Mouse (Mus musculus): ENCODE results near the gene Ccdc85c. TPM values are rescaled to one million over a fixed set of nuclear protein-coding genes. Genes with fewer than 3 reads are reported as not detected.

The Ccdc85c gene
- polyA plus RNA-seq, 1 experiment from 2014 or later: 4.2 TPM

DNA sequence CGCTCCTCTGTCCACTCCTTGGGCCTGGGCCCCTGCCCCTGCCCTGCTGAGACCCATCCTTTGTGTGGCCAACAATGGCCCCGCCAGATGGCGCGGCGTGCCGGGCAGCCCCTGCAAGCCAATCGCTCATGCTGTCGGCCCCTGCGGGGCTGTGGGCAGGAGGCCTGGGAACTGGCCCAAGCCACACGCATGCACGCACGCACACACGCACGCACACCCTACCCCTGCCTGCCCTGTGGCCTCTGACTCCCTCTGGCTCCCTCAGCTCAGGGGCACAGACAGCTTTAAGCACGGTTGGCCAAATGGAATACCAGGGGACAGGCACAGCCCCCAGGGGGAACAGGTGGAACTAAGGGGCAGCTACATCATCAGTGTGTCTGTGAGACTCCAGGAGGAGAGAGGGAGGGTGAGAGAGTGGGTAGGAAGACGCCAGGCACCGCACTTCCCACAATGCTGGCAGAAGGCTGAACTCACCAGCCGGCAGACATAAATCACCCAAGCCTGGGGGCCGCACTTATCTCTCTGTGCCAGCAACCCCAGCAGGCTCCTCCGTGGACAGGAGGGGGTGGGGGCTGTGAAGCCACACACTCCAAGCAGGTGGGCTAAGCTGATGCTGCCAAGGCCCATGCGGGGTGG lies 34.2 kb downstream of the Ccdc85c start:
- no peaks in the 10 kb centered on the region for H3K9me3 ChIP-seq (replicated peaks; ENCODE audit: control insufficient read depth, low read length)
- H3K4me3 ChIP-seq (ENCODE audit: low read length): no peak overlapping the region
- 58% methylated on average over 21 of the region's 21 CpGs for WGBS
- H3K27ac ChIP-seq (ENCODE audit: low read length): 0 out of 2 replicates have a peak overlapping the region, but pooled peaks have one; percentile 8
- H3K9ac ChIP-seq (ENCODE audit: low read length): peak overlapping the region; percentile 13
- H3K36me3 ChIP-seq (ENCODE audit: control insufficient read depth, insufficient read depth): no peaks in the 10 kb centered on the region
- no peaks in the 10 kb centered on the region for H3K27me3 ChIP-seq (ENCODE audit: control insufficient read depth, insufficient read depth, low read length)
- no peak for ATAC-seq (replicated peaks; ENCODE audit: extremely low read depth, insufficient read depth, low FRiP score)
- H3K4me1 ChIP-seq (ENCODE audit: control insufficient read depth, insufficient read depth, low read length): peaks cover 87% of the 10 kb centered on the region
- H3K4me2 ChIP-seq (ENCODE audit: low read depth, low read length): no peak overlapping the region

DNA sequence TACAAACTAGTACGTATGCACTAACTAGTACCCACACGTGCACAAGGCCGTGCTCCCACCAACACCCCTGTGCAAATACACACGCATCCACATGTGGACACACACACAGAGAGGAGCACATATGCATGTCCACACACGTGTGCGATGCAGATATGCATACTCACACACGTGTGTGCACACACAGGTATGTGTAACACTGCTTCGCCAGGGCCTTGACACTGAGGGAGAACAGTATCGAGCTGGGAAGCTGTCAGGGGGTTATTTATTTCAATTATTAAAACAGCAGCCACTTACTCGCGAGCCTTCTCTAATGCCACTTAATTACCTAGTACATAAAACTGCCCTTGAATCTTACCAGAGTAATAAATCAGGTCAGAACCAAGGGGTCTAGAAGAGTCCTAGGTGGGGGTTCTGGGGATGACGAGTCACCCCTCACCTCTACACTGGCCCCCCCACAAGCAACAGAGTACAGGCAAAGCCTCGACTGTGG lies 34.8 kb downstream of the Ccdc85c start:
- no peak for ATAC-seq (replicated peaks; ENCODE audit: extremely low read depth, insufficient read depth, low FRiP score)
- Histone ChIP-seq H3K9me3 (replicated peaks; ENCODE audit: control insufficient read depth, low read length) (no peaks in the 10 kb centered on the region), H3K4me1 (ENCODE audit: control insufficient read depth, insufficient read depth, low read length) (peaks cover 87% of the 10 kb centered on the region), H3K4me2 (ENCODE audit: low read depth, low read length) (no peak overlapping the region), H3K27me3 (ENCODE audit: control insufficient read depth, insufficient read depth, low read length) (no peaks in the 10 kb centered on the region), H3K9ac (ENCODE audit: low read length) (0 out of 2 replicates have a peak overlapping the region, but pooled peaks have one; percentile 24), H3K27ac (ENCODE audit: low read length) (no peak overlapping the region), H3K4me3 (ENCODE audit: low read length) (no peak overlapping the region), H3K36me3 (ENCODE audit: control insufficient read depth, insufficient read depth) (no peaks in the 10 kb centered on the region)
- 90% methylated on average over 13 of the region's 13 CpGs for WGBS

DNA sequence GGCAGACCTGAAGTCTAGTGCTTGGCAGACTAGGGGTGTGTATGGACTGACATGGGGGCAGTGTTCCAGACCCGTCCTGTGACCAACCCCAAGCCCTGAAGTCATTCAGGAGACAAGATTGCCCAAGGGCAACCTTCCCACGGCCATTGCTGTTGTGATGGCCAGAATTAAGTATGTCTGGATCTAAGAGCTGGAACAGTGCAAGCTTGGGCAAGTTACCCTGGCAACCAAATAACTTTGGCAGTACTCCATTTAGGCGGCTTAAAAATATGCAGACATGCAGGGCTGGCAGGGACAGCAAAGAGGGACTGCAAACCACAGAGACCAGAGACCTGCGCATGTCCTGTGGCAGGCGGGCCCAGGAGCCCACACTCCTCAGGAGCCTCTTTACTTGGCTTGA lies 35.8 kb downstream of the Ccdc85c start:
- no peak overlapping the region; the same call in 1 of the 2 replicates for H3K4me2 ChIP-seq (ENCODE audit: low read depth, low read length)
- peaks cover 84% of the 10 kb centered on the region for H3K4me1 ChIP-seq (ENCODE audit: control insufficient read depth, insufficient read depth, low read length)
- H3K27ac ChIP-seq (ENCODE audit: low read length): peak overlapping the region; percentile 82
- H3K36me3 ChIP-seq (ENCODE audit: control insufficient read depth, insufficient read depth): no peaks in the 10 kb centered on the region
- peak; percentile 35 for ATAC-seq (replicated peaks; ENCODE audit: extremely low read depth, insufficient read depth, low FRiP score)
- no peaks in the 10 kb centered on the region for H3K9me3 ChIP-seq (replicated peaks; ENCODE audit: control insufficient read depth, low read length)
- peak overlapping the region; percentile 52 for H3K9ac ChIP-seq (ENCODE audit: low read length)
- H3K4me3 ChIP-seq (ENCODE audit: low read length): no peak overlapping the region
- H3K27me3 ChIP-seq (ENCODE audit: control insufficient read depth, insufficient read depth, low read length): no peaks in the 10 kb centered on the region
- 21% methylated on average over 5 of the region's 5 CpGs for WGBS

DNA sequence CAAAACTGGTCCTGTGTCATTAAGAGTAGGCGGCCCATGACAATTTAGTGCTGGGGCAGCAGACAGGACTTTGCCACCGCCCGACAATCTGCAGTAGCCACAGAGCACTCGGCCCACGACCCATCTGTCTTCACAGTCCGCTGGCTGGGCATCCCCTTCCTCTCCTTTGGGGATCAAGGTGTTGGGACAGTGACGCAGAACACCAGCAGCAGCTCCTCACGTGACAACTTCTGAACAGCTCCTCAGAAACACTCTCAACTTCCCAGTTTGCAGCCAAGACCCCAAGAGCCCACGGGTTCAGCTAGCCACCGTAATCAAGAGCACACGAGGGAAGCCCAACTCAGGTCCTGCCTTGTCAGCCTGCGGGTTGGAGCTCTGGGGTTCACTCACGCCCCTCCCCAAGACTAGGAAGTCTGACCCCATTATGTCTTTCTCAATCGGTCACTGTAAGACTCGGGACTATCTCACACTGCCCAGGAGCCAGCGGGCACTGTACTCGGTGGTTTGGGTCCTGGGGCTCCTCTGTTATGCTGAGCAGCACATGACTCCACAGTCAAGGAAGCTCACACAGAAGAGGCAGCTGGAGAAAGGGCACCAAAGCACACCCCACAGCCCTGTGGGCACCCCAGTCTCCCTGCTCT lies 36.7 kb downstream of the Ccdc85c start:
- H3K36me3 ChIP-seq (ENCODE audit: control insufficient read depth, insufficient read depth): no peaks in the 10 kb centered on the region
- no peaks in the 10 kb centered on the region for H3K9me3 ChIP-seq (replicated peaks; ENCODE audit: control insufficient read depth, low read length)
- no peak overlapping the region for H3K4me2 ChIP-seq (ENCODE audit: low read depth, low read length)
- 74% methylated on average over 17 of the region's 17 CpGs for WGBS
- peak overlapping the region; percentile 8; the same call in 1 of the 2 replicates for H3K9ac ChIP-seq (ENCODE audit: low read length)
- no peak overlapping the region for H3K4me3 ChIP-seq (ENCODE audit: low read length)
- H3K27me3 ChIP-seq (ENCODE audit: control insufficient read depth, insufficient read depth, low read length): no peaks in the 10 kb centered on the region
- peaks cover 77% of the 10 kb centered on the region for H3K4me1 ChIP-seq (ENCODE audit: control insufficient read depth, insufficient read depth, low read length)
- peak overlapping the region; percentile 92 for H3K27ac ChIP-seq (ENCODE audit: low read length)
- no peak for ATAC-seq (replicated peaks; ENCODE audit: extremely low read depth, insufficient read depth, low FRiP score)

DNA sequence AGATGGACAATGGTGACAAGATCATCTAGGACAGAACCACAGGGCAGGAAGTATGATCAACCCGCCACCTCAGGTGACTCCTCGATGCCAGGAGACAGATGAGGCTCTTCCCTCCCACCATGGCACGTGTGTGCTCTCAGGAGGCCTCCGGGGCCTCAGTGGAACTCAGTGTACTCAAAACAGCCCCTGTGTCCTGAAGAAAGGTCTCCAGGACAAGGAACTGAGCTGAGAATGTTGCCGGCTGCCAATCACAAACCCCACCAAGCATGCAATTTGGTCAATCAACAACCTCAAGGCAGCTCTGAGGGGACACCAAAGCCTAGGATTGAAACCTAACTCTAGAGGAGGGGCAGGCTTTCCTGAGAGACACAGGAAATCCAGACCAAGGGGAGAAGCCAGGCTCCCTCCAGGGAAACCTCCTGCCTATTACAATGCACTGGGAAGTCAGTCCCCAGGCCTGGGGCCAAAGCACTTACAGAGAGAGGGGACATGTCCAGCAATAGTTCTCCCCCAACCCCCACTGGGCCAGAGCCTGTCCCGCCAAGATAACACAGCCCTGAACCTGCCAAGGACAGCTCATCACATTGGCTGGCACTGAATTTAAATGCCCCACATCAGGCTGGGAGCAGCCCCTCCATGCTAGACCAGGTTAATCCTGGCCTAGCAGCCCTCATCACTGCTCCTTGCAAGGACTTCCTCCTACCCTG lies 37.8 kb downstream of the Ccdc85c start:
- Histone ChIP-seq H3K27me3 (ENCODE audit: control insufficient read depth, insufficient read depth, low read length) (no peaks in the 10 kb centered on the region), H3K9ac (ENCODE audit: low read length) (peak overlapping the region; percentile 45; the same call in 1 of the 2 replicates), H3K36me3 (ENCODE audit: control insufficient read depth, insufficient read depth) (no peaks in the 10 kb centered on the region), H3K27ac (ENCODE audit: low read length) (peak overlapping the region; percentile 92), H3K9me3 (replicated peaks; ENCODE audit: control insufficient read depth, low read length) (no peaks in the 10 kb centered on the region), H3K4me2 (ENCODE audit: low read depth, low read length) (peak overlapping the region; percentile 20; the same call in 1 of the 2 replicates), H3K4me3 (ENCODE audit: low read length) (no peak overlapping the region), H3K4me1 (ENCODE audit: control insufficient read depth, insufficient read depth, low read length) (peaks cover 75% of the 10 kb centered on the region)
- ATAC-seq (replicated peaks; ENCODE audit: extremely low read depth, insufficient read depth, low FRiP score): peak; percentile 81
- 57% methylated on average over 6 of the region's 6 CpGs for WGBS

GRCm38 (mm10) chr12:108235976-108236555 lies 39.2 kb downstream of the Ccdc85c start:
- ATAC-seq (replicated peaks; ENCODE audit: extremely low read depth, insufficient read depth, low FRiP score): no peak
- Histone ChIP-seq H3K9ac (ENCODE audit: low read length) (peak overlapping the region; percentile 55; the same call in 1 of the 2 replicates), H3K27ac (ENCODE audit: low read length) (no peak overlapping the region)

DNA sequence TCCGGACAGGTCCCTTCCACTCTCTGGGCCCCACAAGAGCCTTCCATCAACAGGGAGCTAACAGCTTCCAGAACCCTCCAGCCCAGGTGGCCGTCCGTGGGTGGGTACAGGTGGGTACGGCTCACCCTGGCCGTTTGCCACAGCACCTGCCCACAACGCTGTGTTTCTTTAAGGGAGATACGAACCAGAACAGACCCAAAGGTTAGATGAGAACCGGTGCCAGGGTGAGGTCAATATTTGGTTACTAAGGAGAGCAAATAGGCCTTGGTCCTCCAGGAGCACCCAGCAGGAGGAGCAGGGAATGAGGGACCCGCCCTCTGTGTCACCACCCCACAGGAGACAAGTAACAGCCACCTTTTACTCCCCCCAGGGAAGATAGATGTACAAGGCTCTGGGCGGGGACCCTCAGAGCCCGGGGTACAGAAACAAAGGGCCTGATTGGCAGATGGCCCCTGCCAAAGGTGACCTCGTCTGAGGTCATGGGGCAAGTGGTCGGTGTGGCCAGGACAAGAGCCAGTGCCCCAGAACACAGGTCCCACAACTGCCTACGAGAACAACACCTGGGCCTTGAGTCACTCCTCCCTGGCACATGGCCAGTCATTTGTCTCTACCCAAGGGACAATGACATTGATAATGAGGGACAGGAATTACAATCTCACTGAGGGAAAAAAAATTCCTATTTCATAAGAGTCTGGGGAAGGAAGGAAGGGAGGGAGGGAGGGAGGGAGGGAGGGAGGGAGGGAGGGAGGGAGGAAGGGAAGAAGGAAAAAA lies 40.2 kb downstream of the Ccdc85c start:
- no peak overlapping the region for H3K27ac ChIP-seq (ENCODE audit: low read length)

More at GRCm38 (mm10) chr12:108235976-108236555, 39.2 kb downstream of the Ccdc85c start:
- H3K36me3 ChIP-seq (ENCODE audit: control insufficient read depth, insufficient read depth): no peaks in the 10 kb centered on the region
- H3K9me3 ChIP-seq (replicated peaks; ENCODE audit: control insufficient read depth, low read length): no peaks in the 10 kb centered on the region
- no peaks in the 10 kb centered on the region for H3K27me3 ChIP-seq (ENCODE audit: control insufficient read depth, insufficient read depth, low read length)
- H3K4me3 ChIP-seq (ENCODE audit: low read length): no peak overlapping the region
- WGBS: 69% methylated on average over 18 of the region's 18 CpGs
- H3K4me2 ChIP-seq (ENCODE audit: low read depth, low read length): no peak overlapping the region
- H3K4me1 ChIP-seq (ENCODE audit: control insufficient read depth, insufficient read depth, low read length): peaks cover 74% of the 10 kb centered on the region

DNA sequence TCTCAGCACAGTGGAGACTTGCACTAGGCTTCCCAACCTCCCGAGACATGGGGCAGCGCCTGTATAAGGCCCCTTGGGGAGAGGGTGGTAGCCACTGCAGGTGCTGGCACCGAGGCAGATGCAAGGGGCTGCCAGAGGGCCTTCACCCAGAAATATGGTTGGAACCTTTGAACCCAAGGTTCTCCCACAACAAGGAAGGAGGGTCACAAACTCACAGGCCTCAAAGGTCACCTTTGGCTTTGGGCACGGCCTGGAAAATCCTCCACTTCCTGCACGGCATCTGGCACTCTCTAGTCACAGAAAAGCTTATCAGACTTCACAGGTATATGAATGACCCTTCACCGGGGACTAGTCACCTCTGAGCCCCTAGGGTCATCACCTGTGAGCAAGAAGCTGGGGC lies 41.5 kb downstream of the Ccdc85c start:
- no peak overlapping the region for H3K4me3 ChIP-seq (ENCODE audit: low read length)
- no peaks in the 10 kb centered on the region for H3K36me3 ChIP-seq (ENCODE audit: control insufficient read depth, insufficient read depth)
- H3K27ac ChIP-seq (ENCODE audit: low read length): no peak overlapping the region
- no peak for ATAC-seq (replicated peaks; ENCODE audit: extremely low read depth, insufficient read depth, low FRiP score)
- peaks cover 62% of the 10 kb centered on the region for H3K4me1 ChIP-seq (ENCODE audit: control insufficient read depth, insufficient read depth, low read length)
- H3K9ac ChIP-seq (ENCODE audit: low read length): no peak overlapping the region
- WGBS: 82% methylated on average over 6 of the region's 6 CpGs
- H3K9me3 ChIP-seq (replicated peaks; ENCODE audit: control insufficient read depth, low read length): no peaks in the 10 kb centered on the region
- H3K4me2 ChIP-seq (ENCODE audit: low read depth, low read length): no peak overlapping the region
- no peaks in the 10 kb centered on the region for H3K27me3 ChIP-seq (ENCODE audit: control insufficient read depth, insufficient read depth, low read length)

More for the DNA sequence above, 40.2 kb downstream of the Ccdc85c start:
- H3K4me3 ChIP-seq (ENCODE audit: low read length): no peak overlapping the region
- no peaks in the 10 kb centered on the region for H3K9me3 ChIP-seq (replicated peaks; ENCODE audit: control insufficient read depth, low read length)
- WGBS: 55% methylated on average over 14 of the region's 14 CpGs
- H3K36me3 ChIP-seq (ENCODE audit: control insufficient read depth, insufficient read depth): no peaks in the 10 kb centered on the region
- peaks cover 66% of the 10 kb centered on the region for H3K4me1 ChIP-seq (ENCODE audit: control insufficient read depth, insufficient read depth, low read length)
- 0 out of 2 replicates have a peak overlapping the region, but pooled peaks have one; percentile 6 for H3K9ac ChIP-seq (ENCODE audit: low read length)
- H3K4me2 ChIP-seq (ENCODE audit: low read depth, low read length): no peak overlapping the region
- ATAC-seq (replicated peaks; ENCODE audit: extremely low read depth, insufficient read depth, low FRiP score): no peak
- no peaks in the 10 kb centered on the region for H3K27me3 ChIP-seq (ENCODE audit: control insufficient read depth, insufficient read depth, low read length)

Measured in heart, embryonic 16.5 days (tissue).